Mouse (Mus musculus): ENCODE measurements around the gene Gm47841. TPM values are rescaled to one million over a fixed set of nuclear protein-coding genes. Genes with fewer than 3 reads are reported as not detected.

Gm47841 gene
- polyA plus RNA-seq (2021), result 0.08 TPM

GRCm38 (mm10) chr15:101047194-101047555 is at the start of gene Gm47841:
Gene Gm47841 (minus strand): TSS chr15:101047397.
- POLR2A ChIA-PET, result no interaction called here
- H3K27me3 ChIP-seq, result no peaks in the 10 kb centered on the region
- CTCF ChIA-PET, result no interaction called here
- TF ChIP-seq CTCF (IDR thresholded peaks at IDR 0.05), result no peak
- DNase-seq (ENCODE audit: low read depth, low spot score) (no peak), ATAC-seq (no peak)
- in situ Hi-C loops (cut with MboI; ENCODE audit: low pct_unique_long_range_greater_than_20kb), result no loop called here

GRCm38 (mm10) chr15:101095392-101095791 is 48.2 kb upstream of the Gm47841 start:
- CTCF ChIA-PET, result no interaction called here
- H3K27me3 ChIP-seq, result no peaks in the 10 kb centered on the region
- ATAC-seq, result no peak
- no peak for TF ChIP-seq CTCF (IDR thresholded peaks at IDR 0.05)
- in situ Hi-C loops (cut with MboI; ENCODE audit: low pct_unique_long_range_greater_than_20kb), result no loop called here
- no peak for DNase-seq (ENCODE audit: low read depth, low spot score)
- POLR2A ChIA-PET, result no interaction called here

DNA sequence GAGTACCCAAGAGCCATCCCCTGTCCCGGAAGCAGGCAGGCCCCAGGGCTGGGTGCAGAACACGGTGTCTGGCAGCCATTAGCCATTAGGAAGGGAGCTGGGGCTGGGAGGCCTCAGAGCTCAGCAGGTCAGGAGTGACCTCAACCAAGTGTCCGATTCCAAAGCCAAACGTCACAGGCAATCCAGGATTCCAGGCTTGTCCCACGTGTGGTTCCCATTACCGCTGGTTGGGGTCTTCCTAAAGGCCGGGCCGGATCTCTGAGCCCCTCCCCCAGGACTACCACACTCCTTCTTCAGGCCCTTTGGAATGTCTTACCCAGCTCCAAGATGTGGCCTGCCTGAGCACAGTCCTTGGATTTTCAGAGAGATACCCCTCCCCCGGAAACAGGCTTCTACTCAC is 47.8 kb upstream of the Gm47841 start:
- CTCF ChIA-PET, result no interaction called here
- DNase-seq (ENCODE audit: low read depth, low spot score), result no peak
- no peaks in the 10 kb centered on the region for H3K27me3 ChIP-seq
- POLR2A ChIA-PET, result no interaction called here
- ATAC-seq, result no peak
- in situ Hi-C loops (cut with MboI; ENCODE audit: low pct_unique_long_range_greater_than_20kb), result no loop called here
- no peak for TF ChIP-seq CTCF (IDR thresholded peaks at IDR 0.05)

DNA sequence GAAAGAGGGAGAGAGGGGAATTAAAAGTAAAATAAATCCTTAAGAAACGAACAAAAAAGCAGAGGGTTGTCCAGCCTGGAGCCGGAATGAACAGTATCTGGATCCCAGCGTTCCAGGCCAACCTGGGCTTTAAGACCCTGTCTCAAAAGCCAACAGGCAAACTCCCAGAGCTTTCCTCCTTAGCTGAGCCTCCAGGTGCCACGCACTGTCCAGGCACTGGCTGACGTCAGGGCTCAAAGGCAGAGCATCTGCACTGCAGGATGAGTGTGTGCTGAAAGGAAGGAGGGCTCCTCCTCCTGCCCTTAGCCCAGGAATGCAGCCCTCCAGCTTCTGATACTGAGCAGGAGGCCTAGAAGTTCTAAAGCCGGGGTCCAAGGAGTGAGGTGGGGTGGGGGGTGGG is 46.8 kb upstream of the Gm47841 start:
- in situ Hi-C loops (cut with MboI; ENCODE audit: low pct_unique_long_range_greater_than_20kb), result no loop called here
- ATAC-seq (no peak), DNase-seq (ENCODE audit: low read depth, low spot score) (no peak)
- no peaks in the 10 kb centered on the region for H3K27me3 ChIP-seq
- ChIA-PET CTCF (no interaction called here), POLR2A (no interaction called here)
- TF ChIP-seq CTCF (IDR thresholded peaks at IDR 0.05), result no peak

GRCm38 (mm10) chr15:101092829-101093648 is 45.8 kb upstream of the Gm47841 start:
- no peaks in the 10 kb centered on the region for H3K27me3 ChIP-seq
- ChIA-PET POLR2A (interaction anchor here (0.6 kb wide), 1 partner anchor 1399 kb away, joined by 5 read pairs; no protein-coding TSS in a partner anchor), CTCF (no interaction called here)
- TF ChIP-seq CTCF (IDR thresholded peaks at IDR 0.05), result no peak
- in situ Hi-C loops (cut with MboI; ENCODE audit: low pct_unique_long_range_greater_than_20kb), result no loop called here
- ATAC-seq (no peak), DNase-seq (ENCODE audit: low read depth, low spot score) (no peak)

GRCm38 (mm10) chr15:101092121-101092828 is 45.1 kb upstream of the Gm47841 start:
- in situ Hi-C loops (cut with MboI; ENCODE audit: low pct_unique_long_range_greater_than_20kb), result no loop called here
- no peaks in the 10 kb centered on the region for H3K27me3 ChIP-seq
- DNase-seq (ENCODE audit: low read depth, low spot score), result no peak
- ATAC-seq, result no peak
- CTCF ChIA-PET, result no interaction called here
- TF ChIP-seq CTCF (IDR thresholded peaks at IDR 0.05), result no peak
- POLR2A ChIA-PET, result interaction anchor here (0.6 to 0.7 kb wide), 2 partner anchors 24 to 1400 kb away, joined by 3 to 5 read pairs; no protein-coding TSS in a partner anchor

DNA sequence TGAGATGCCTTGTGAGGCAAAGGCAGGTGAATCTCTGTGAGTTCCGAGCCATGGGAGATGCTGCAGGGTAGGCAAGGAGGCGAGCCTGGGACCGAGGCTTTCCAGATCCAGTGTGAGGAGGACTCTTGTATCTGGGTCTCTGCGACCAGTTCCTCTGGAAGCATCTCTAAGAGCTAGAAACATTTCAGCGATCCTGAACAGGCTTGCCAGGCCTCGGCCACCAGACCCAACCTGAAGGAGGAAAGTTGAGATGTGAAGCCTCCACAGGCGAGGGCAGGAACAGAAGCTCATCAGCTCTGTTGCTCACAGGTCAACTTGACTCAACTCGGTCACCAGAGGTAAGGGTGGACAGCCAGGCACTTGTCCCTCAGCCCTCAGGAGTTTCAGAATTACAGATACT is 44.4 kb upstream of the Gm47841 start:
- DNase-seq (ENCODE audit: low read depth, low spot score) (no peak), ATAC-seq (no peak)
- H3K27me3 ChIP-seq, result no peaks in the 10 kb centered on the region
- POLR2A ChIA-PET, result interaction anchor here (0.7 kb wide), 1 partner anchor 24 kb away, joined by 3 read pairs; no protein-coding TSS in a partner anchor
- in situ Hi-C loops (cut with MboI; ENCODE audit: low pct_unique_long_range_greater_than_20kb), result no loop called here
- CTCF ChIA-PET, result no interaction called here
- TF ChIP-seq CTCF (IDR thresholded peaks at IDR 0.05), result no peak

- ATAC-seq (no peak), DNase-seq (ENCODE audit: low read depth, low spot score) (no peak)
- H3K27me3 ChIP-seq, result no peaks in the 10 kb centered on the region
- in situ Hi-C loops (cut with MboI; ENCODE audit: low pct_unique_long_range_greater_than_20kb), result no loop called here
- CTCF ChIA-PET, result no interaction called here
- POLR2A ChIA-PET, result interaction anchor here (0.6 kb wide), 1 partner anchor 12 kb away, joined by 3 read pairs; no protein-coding TSS in a partner anchor
- no peak for TF ChIP-seq CTCF (IDR thresholded peaks at IDR 0.05)
Measured at GRCm38 (mm10) chr15:101088291-101088690, 41.1 kb upstream of the Gm47841 start.

DNA sequence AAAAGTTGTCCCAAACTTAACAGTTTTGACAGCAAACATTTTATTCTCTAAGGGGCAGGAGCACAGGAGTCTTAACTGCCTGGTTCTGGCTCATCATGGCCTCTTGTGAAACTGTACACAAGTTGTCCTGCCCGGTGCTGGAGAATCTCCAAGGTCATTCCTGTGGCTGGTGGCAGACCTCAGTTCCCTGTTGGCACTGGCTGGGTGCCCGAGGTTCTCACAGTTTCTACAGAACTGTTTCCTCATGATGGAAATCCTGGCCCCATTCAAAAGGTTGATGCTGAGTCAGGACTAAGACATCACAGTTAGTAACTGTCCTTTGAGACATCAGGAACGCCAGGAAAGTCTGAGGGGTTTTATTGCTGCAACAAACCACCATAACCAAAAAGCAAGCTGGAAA is 39.8 kb upstream of the Gm47841 start:
- in situ Hi-C loops (cut with MboI; ENCODE audit: low pct_unique_long_range_greater_than_20kb), result no loop called here
- TF ChIP-seq CTCF (IDR thresholded peaks at IDR 0.05), result no peak
- ATAC-seq (peak; percentile 72), DNase-seq (ENCODE audit: low read depth, low spot score) (peak; percentile 89)
- ChIA-PET POLR2A (interaction anchor here (0.5 to 0.6 kb wide), 2 partner anchors 224 to 627 kb away, joined by 3 read pairs; no protein-coding TSS in a partner anchor), CTCF (no interaction called here)
- no peaks in the 10 kb centered on the region for H3K27me3 ChIP-seq

GRCm38 (mm10) chr15:101086451-101086850 is 39.3 kb upstream of the Gm47841 start:
- no peak for TF ChIP-seq CTCF (IDR thresholded peaks at IDR 0.05)
- DNase-seq (ENCODE audit: low read depth, low spot score) (no peak), ATAC-seq (no peak)
- POLR2A ChIA-PET, result no interaction called here
- CTCF ChIA-PET, result no interaction called here
- no peaks in the 10 kb centered on the region for H3K27me3 ChIP-seq
- in situ Hi-C loops (cut with MboI; ENCODE audit: low pct_unique_long_range_greater_than_20kb), result no loop called here

DNA sequence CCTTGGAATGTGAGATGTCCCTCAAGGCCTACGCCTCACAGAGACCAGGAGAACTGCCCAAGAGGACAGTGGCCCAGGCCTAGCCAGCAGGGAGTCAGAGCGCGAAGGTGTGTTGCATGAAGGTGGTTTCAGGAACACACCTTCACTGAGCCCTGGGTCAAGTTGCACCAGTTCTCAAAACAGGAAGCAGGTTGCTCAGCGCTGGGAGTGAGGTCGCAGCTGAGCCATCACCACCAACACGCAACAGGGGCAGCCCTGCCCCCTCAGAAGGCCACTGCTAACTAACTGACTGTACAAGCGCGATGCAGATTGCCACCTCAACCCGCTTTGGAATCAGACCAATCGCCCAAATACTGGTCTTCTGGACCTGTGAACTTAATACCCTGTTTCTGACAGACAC is 37.3 kb upstream of the Gm47841 start:
- no peaks in the 10 kb centered on the region for H3K27me3 ChIP-seq
- no peak for ATAC-seq
- CTCF ChIA-PET, result no interaction called here
- POLR2A ChIA-PET, result no interaction called here
- no peak for DNase-seq (ENCODE audit: low read depth, low spot score)
- no peak for TF ChIP-seq CTCF (IDR thresholded peaks at IDR 0.05)
- in situ Hi-C loops (cut with MboI; ENCODE audit: low pct_unique_long_range_greater_than_20kb), result no loop called here
